Mouse (Mus musculus) spleen, adult 2 months (tissue): ENCODE data around the gene Lig3.

Source experiments
- CTCF ChIP-seq: fragments of 200-500 bp; IDR thresholded peaks from 2 replicates; pipeline ENCODE4 v1.5.1; 2011; ENCODE audit warnings: mild to moderate bottlenecking, inconsistent platforms; ENCODE audit not compliant: insufficient read depth, insufficient read length, insufficient replicate concordance; ENCODE audit errors: extremely low read depth
- POLR2A ChIP-seq: fragments of 200-500 bp; IDR thresholded peaks from 2 replicates; pipeline ENCODE4 v1.6.1; 2011; ENCODE audit warnings: low read depth, low read length, inconsistent platforms

DNA sequence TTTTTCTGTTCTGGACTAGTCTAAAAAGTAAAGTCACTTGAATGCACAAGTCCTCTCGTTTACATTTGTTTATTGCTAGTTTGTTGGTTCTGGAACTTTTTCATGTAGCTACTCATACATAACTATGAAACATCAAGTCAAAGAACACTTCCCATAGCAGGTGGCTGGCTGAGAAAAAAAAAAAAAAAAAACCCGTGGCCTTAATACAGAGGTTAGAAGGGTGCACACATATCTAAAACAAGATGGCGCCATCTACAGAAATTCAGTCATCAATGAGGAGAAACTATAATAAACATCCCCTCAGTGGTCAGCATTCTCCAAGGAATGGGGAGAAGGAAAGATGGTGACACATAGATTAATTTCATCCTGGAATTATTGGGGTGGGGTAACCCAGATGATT lies 26.5 kb downstream of the Lig3 start:
- TF ChIP-seq CTCF (no peak), POLR2A (no peak)
